Mouse (Mus musculus): ENCODE data around the gene Zfp503. TPM values are rescaled to one million over a fixed set of nuclear protein-coding genes. Genes with fewer than 3 reads are reported as not detected.

Gene Zfp503
- polyA plus RNA-seq, 2 experiments = 0.43 to 0.77 TPM

DNA sequence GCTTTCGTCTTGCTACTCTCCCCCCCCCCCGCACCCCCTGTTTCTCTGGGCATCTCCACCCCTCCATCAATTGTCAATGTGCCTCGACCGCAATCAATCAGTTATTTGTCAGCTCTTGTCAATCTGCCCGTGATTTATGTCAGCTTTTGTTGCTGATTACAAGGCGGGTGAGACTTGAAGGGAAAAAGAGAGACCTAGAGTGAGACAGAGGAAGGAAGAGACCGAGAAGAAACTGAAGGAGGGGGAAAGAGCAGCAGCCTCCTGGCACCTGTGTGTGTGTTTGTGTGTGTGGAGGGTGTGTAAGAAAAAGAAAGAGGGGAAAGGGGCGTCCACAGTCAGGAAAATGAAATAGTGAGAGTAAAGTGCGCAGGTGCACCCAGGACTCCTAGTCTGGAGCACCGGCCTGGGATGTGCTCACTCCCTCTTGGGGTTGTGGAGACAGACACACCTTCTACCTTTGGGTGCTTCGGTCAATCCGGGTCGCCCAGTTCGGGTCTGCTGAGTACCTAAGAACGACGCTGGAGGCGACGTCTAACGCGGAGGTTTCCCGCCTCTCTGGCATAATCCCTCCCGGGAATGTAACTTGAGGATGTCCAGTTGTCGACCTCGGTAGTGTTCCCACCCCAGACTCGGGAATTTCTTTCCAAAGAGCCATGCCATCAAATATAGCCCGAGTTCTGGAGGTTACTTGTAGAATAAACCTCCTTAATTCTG is 667 bp downstream of the Zfp503 start:
- no peaks in the 10 kb centered on the region for H3K36me3 ChIP-seq (replicated peaks; ENCODE audit: control insufficient read depth, insufficient read depth, low read depth)
- no peaks in the 10 kb centered on the region for H3K9me3 ChIP-seq (ENCODE audit: control insufficient read depth, low read length)
- TF ChIP-seq EP300 (IDR thresholded peaks at IDR 0.05; ENCODE audit: low read depth) = no peak
- TF ChIP-seq CTCF (IDR thresholded peaks at IDR 0.05; ENCODE audit: low read depth) = no peak
- peak overlapping the region; percentile 56 for H3K4me2 ChIP-seq (ENCODE audit: low read depth)
- H3K9ac ChIP-seq (replicated peaks) = no peak overlapping the region
- no peak overlapping the region for H3K27ac ChIP-seq
- ATAC-seq (ENCODE audit: insufficient read depth) = no peak
- no peak overlapping the region for H3K4me3 ChIP-seq (ENCODE audit: insufficient read depth in 1 of 2, low read depth in 2 of 2, low read length in 2 of 2)
- no peaks in the 10 kb centered on the region for H3K4me1 ChIP-seq (replicated peaks; ENCODE audit: control insufficient read depth in 2 of 2, insufficient read depth in 2 of 2, low read length in 1 of 2)
- DNase-seq (ENCODE audit: low read depth in 3 of 3, low spot score in 3 of 3) = no peak
- peaks cover 97% of the 10 kb centered on the region for H3K27me3 ChIP-seq (ENCODE audit: control insufficient read depth, insufficient read depth, low read length)
- 1% methylated on average over 26 of the region's 26 CpGs for WGBS (ENCODE audit: insufficient replicate concordance)

DNA sequence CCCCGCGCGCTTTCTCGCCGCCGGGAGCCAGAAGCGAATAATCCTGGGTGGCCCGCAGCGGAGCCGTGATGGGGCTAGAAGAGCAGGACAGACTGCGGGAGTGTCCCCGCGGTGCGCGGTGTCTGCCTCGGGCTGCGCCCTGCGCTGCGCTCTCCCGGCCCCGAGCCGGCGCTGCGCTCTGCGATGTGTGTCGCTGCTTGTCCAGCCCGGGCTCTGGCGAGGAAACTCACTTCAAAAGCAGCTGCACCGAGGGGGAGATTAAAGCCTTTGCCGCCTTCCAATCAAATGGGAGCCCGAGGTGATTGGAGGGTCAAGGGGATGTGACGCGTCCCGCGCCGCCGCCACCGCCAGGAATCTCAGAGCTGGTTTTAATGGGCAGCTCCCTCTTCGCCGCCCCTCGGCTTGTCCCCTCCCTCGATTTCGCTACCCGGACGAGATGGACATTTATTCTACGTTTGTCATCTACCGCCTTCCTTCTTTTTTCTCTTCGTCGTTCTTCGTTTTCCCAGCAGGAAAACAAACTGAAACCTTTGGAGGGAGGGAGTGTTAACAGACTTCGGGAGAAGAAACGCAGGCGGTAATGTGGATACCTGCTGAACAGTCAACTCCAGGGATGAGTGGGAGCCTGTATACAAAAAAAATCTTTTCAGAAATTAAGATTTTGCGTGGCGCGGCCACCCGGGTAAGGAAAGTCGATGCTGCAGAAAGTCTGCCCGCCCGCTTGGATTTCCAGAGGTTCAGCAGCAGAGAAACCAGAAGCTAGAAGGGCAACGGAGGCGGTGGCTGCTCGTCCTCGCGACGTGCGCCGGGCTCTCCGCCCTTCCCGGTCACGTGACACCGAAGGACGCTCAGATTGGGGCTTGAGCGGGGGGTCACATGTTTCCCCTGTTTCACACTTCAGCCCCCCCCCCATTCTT is 1.5 kb downstream of the Zfp503 start:
- Histone ChIP-seq H3K4me3 (ENCODE audit: insufficient read depth in 1 of 2, low read depth in 2 of 2, low read length in 2 of 2) (peak overlapping the region; percentile 19 to 50), H3K36me3 (replicated peaks; ENCODE audit: control insufficient read depth, insufficient read depth, low read depth) (no peaks in the 10 kb centered on the region), H3K27me3 (ENCODE audit: control insufficient read depth, insufficient read depth, low read length) (peaks cover 97% of the 10 kb centered on the region), H3K27ac (no peak overlapping the region), H3K4me2 (ENCODE audit: low read depth) (peak overlapping the region; percentile 56), H3K9ac (replicated peaks) (no peak overlapping the region), H3K9me3 (ENCODE audit: control insufficient read depth, low read length) (no peaks in the 10 kb centered on the region), H3K4me1 (replicated peaks; ENCODE audit: control insufficient read depth in 2 of 2, insufficient read depth in 2 of 2, low read length in 1 of 2) (no peaks in the 10 kb centered on the region)
- peak; percentile 44 for ATAC-seq (ENCODE audit: insufficient read depth)
- peak in 1 of 3 experiments; percentile 28 for DNase-seq (ENCODE audit: low read depth in 3 of 3, low spot score in 3 of 3)
- under 1% methylated on average over 71 of the region's 74 CpGs for WGBS (ENCODE audit: insufficient replicate concordance)
- TF ChIP-seq EP300 (IDR thresholded peaks at IDR 0.05; ENCODE audit: low read depth) (no peak), CTCF (IDR thresholded peaks at IDR 0.05; ENCODE audit: low read depth) (no peak)

DNA sequence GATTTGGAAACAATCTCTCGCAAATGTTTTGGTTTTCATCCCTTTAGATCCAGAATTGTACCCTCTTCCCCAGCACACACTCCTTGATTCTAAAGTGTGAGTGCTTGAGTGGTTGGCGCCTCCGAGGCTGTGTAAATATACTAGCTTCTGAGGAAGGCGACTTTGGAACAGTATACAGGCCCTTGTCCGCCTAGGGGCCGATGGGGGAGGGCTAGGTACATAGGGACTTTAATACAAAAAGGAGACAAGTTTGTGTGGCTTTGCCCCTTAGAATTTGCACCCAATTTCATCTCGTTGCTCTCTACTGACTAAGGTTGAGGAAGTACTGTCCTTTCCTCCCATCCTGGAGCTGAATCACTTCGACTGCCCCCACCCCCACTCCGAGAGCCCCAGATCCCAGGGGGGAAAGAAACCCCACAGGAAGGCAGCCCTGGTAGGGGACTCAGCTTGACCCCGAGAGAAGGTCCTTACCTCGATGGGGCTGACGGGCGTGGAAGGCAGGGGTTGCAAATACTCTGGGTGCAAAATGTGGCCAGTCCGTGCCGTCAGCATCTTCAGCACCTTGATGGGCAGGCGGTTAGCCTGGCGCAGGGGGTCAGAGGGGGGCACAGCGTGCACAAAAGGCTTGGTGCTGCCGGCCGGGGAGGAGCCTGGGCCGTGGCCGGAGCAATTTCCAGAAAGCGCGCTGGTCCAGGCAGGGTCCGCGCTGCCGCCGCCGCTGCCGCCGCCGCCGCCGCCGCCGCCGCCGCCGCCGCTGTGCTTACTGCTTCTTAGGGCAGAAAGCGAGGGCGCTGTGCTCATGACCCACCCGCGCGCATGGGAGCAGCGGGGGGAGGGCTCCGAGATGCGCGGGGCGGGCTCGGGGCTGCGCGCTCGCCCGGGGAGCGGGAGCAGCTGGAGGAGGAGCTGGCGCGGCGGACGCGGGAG is 2.4 kb downstream of the Zfp503 start:
- DNase-seq (ENCODE audit: low read depth in 3 of 3, low spot score in 3 of 3) = no peak
- peak overlapping the region; percentile 43 to 50 for H3K4me3 ChIP-seq (ENCODE audit: insufficient read depth in 1 of 2, low read depth in 2 of 2, low read length in 2 of 2)
- no peaks in the 10 kb centered on the region for H3K9me3 ChIP-seq (ENCODE audit: control insufficient read depth, low read length)
- no peaks in the 10 kb centered on the region for H3K36me3 ChIP-seq (replicated peaks; ENCODE audit: control insufficient read depth, insufficient read depth, low read depth)
- H3K4me1 ChIP-seq (replicated peaks; ENCODE audit: control insufficient read depth in 2 of 2, insufficient read depth in 2 of 2, low read length in 1 of 2) = no peaks in the 10 kb centered on the region
- peak overlapping the region; percentile 56 for H3K4me2 ChIP-seq (ENCODE audit: low read depth)
- H3K9ac ChIP-seq (replicated peaks) = no peak overlapping the region
- ATAC-seq (ENCODE audit: insufficient read depth) = no peak
- TF ChIP-seq EP300 (IDR thresholded peaks at IDR 0.05; ENCODE audit: low read depth) (no peak), CTCF (IDR thresholded peaks at IDR 0.05; ENCODE audit: low read depth) (no peak)
- H3K27me3 ChIP-seq (ENCODE audit: control insufficient read depth, insufficient read depth, low read length) = peaks cover 97% of the 10 kb centered on the region
- WGBS (ENCODE audit: insufficient replicate concordance) = 1% methylated on average over 50 of the region's 61 CpGs
- H3K27ac ChIP-seq = no peak overlapping the region

DNA sequence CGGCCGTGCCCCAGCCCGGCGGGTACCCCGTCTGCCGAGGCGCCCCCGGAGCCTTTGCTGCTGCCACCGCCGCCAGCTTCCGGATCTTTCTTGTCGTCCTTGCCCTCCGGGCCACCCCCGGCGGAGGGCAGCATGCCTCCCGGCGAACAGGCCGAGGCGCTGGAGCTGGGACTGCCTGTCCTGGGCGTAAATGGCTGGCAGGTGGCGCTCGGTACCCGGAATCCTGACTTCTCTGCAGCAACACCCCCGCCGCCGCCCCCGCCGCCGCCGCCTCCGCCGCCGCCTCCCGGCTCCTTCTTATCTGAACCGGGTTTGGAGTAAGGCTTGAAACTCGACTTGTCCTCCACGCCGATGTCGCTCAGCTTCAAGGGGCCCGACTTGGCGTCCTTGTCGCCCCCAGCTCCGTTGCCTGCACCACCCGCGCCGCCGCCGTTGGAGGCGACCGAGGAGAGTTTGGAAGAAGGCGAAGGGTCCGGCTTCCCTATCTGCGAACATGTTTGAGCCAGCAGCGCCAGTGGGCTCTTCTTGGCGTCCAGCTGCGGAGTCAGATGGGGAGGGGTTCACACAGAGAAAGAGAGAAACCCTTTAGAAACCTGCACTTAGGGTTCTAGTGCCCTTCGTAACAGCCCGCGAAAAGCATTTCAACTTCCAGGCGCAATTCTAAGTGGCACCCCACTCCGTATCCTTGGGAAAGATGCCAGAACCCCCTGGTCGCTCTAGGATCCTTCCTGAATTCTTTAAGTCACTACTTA is 3.2 kb downstream of the Zfp503 start:
- no peaks in the 10 kb centered on the region for H3K9me3 ChIP-seq (ENCODE audit: control insufficient read depth, low read length)
- peak overlapping the region; percentile 52 for H3K4me2 ChIP-seq (ENCODE audit: low read depth)
- peak overlapping the region; percentile 43 to 50 for H3K4me3 ChIP-seq (ENCODE audit: insufficient read depth in 1 of 2, low read depth in 2 of 2, low read length in 2 of 2)
- no peak overlapping the region; the same call in 1 of the 2 replicates for H3K9ac ChIP-seq (replicated peaks)
- ATAC-seq (ENCODE audit: insufficient read depth) = peak; percentile 15; the same call in 1 of the 2 replicates
- H3K27me3 ChIP-seq (ENCODE audit: control insufficient read depth, insufficient read depth, low read length) = peaks cover 94% of the 10 kb centered on the region
- TF ChIP-seq CTCF (IDR thresholded peaks at IDR 0.05; ENCODE audit: low read depth) (peak; percentile 54), EP300 (IDR thresholded peaks at IDR 0.05; ENCODE audit: low read depth) (no peak)
- no peaks in the 10 kb centered on the region for H3K36me3 ChIP-seq (replicated peaks; ENCODE audit: control insufficient read depth, insufficient read depth, low read depth)
- no peaks in the 10 kb centered on the region for H3K4me1 ChIP-seq (replicated peaks; ENCODE audit: control insufficient read depth in 2 of 2, insufficient read depth in 2 of 2, low read length in 1 of 2)
- H3K27ac ChIP-seq = no peak overlapping the region
- under 1% methylated on average over 62 of the region's 62 CpGs for whole genome bisulfite sequencing (ENCODE audit: insufficient replicate concordance)
- DNase-seq (ENCODE audit: low read depth in 3 of 3, low spot score in 3 of 3) = peak in 1 of 3 experiments; percentile 36
